Mouse (Mus musculus) WW6 (cell line): ENCODE results near the gene Tmem274.

ENCODE experiments used
- DNase-seq: peaks from one replicate; pipeline ENCODE4 v3.0.0-alpha.2; 2013; ENCODE audit warnings: low read depth, low spot score

Gene Tmem274

GRCm38 (mm10) chr4:149525170-149525569, 48.0 kb downstream of the Tmem274 start:
- no peak for DNase-seq

- DNase-seq = no peak
These were observed 48.6 kb downstream of the Tmem274 start for GRCm38 (mm10) chr4:149525811-149526210.

GRCm38 (mm10) chr4:149526330-149526729, 49.2 kb downstream of the Tmem274 start:
- DNase-seq = no peak

GRCm38 (mm10) chr4:149527621-149528354, 50.6 kb downstream of the Tmem274 start:
- no peak for DNase-seq

GRCm38 (mm10) chr4:149529691-149530090, 52.5 kb downstream of the Tmem274 start:
- no peak for DNase-seq
